Mouse (Mus musculus) neural tube, embryonic 15.5 days (tissue): ENCODE measurements around the gene Dynll1. TPM values are rescaled to one million over a fixed set of nuclear protein-coding genes. Genes with fewer than 3 reads are reported as not detected.
"Not testable (repeated sequence)": the region's sequence is repeated elsewhere in the genome, so short reads cannot be mapped to it uniquely, and the experiment has no call there.

Experiments used
- ATAC-seq: fragments of 200-750 bp; cut with Nextera tagmentation; 2 replicates; pipeline ENCODE4 v1.8.0; 2017; ENCODE audit warnings: mild to moderate bottlenecking, moderate TSS enrichment, moderate library complexity; ENCODE audit not compliant: low FRiP score
- H3K27ac ChIP-seq: fragments of 300-500 bp; sonication (generic); replicated peaks from 2 replicates; pipeline ENCODE4 v1.5.1; 2015; ENCODE audit warnings: mild to moderate bottlenecking, inconsistent platforms
- H3K27me3 ChIP-seq: fragments of 300-500 bp; sonication (generic); replicated peaks from 2 replicates; pipeline ENCODE4 v1.6.1; 2015; ENCODE audit warnings: inconsistent platforms
- H3K36me3 ChIP-seq: fragments of 300-500 bp; sonication (generic); 2 replicates; pipeline ENCODE4 v1.6.1; 2015; ENCODE audit warnings: inconsistent platforms
- H3K4me1 ChIP-seq: fragments of 300-500 bp; sonication (generic); 2 replicates; pipeline ENCODE4 v1.6.1; 2015; ENCODE audit warnings: inconsistent platforms
- H3K4me2 ChIP-seq: fragments of 300-500 bp; sonication (generic); 2 replicates; pipeline ENCODE4 v1.6.1; 2015; ENCODE audit warnings: inconsistent platforms, mild to moderate bottlenecking, moderate library complexity
- H3K4me3 ChIP-seq: fragments of 300-500 bp; sonication (generic); replicated peaks from 2 replicates; pipeline ENCODE4 v1.5.1; 2015; ENCODE audit warnings: mild to moderate bottlenecking, inconsistent platforms
- H3K9ac ChIP-seq: fragments of 300-500 bp; sonication (generic); replicated peaks from 2 replicates; pipeline ENCODE4 v1.6.1; 2015; ENCODE audit warnings: mild to moderate bottlenecking, inconsistent platforms
- H3K9me3 ChIP-seq: fragments of 300-500 bp; sonication (generic); replicated peaks from 2 replicates; pipeline ENCODE4 v1.6.1; 2016; ENCODE audit warnings: inconsistent platforms
- WGBS: fragments of 180-500 bp; shearing (Covaris S2); methylation state at CpG from one replicate; pipeline ENCODE4 v1.1.7; 2015; ENCODE audit warnings: mixed read lengths; 5-methylcytosine and 5-hydroxymethylcytosine counted together
- polyA plus RNA-seq: library from polyadenylated mRNA; unstranded; fragments of >200 nt; fragmentation: Nextera tagmentation; extraction: Ambion mirVana; gene quantifications from 2 replicates; pipeline ENCODE4 v1.2.1, GENCODE M21; 2015

Dynll1 gene
- polyA plus RNA-seq, 1 experiment from 2014 or later, result 1,328 TPM

GRCm38 (mm10) chr5:115326875-115327609 lies 26.2 kb upstream of the Dynll1 start, which contains the start of gene Srsf9:
TSS of gene Srsf9 (plus strand) at chr5:115327177.
- Histone ChIP-seq H3K27ac (peak within 1 kb of the TSS; percentile 93), H3K4me2 (peak within 1 kb of the TSS; percentile 87), H3K36me3 (peaks cover 18% of the 10 kb centered on the region), H3K9ac (peak within 1 kb of the TSS; percentile 93), H3K9me3 (no peaks in the 10 kb centered on the region), H3K4me3 (peak within 1 kb of the TSS; percentile 94), H3K4me1 (peaks cover 38% of the 10 kb centered on the region), H3K27me3 (no peaks in the 10 kb centered on the region)
- ATAC-seq, result peak; percentile 93
- under 1% methylated on average over 83 of the region's 97 CpGs for WGBS

DNA sequence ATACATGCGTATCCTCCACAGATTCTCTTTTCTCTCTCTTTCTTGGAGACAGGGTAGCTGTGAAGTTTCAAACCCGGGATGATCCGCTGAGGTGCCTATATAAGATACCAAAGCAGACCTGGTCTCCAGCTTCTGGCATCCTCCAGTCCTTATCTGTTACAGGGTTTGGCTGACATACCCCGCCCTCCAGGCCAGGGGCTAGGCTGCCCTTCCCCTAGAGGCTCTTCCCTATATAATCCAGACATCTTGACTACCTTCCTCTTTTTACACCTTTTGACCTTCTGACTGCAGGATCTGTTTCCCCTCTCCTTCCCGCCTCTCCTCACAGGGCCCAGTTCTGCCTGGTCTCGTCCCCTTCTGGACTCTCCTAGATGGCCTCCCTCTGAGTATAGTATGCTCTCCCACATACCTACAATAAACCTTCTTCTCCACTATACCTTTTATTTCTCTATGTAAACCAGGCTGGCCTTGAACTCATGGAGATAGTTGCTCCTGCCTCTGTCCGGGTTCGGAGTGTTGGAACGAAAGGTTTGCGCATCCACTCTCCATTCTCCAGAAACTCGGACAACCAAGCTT lies 25.5 kb upstream of the Dynll1 start:
- H3K4me1 ChIP-seq, result peaks cover 38% of the 10 kb centered on the region
- ATAC-seq, result peak; percentile 53
- WGBS, result 29% methylated on average over 11 of the region's 11 CpGs
- peak overlapping the region; percentile 93 for H3K27ac ChIP-seq
- H3K4me3 ChIP-seq, result peak overlapping the region; percentile 94
- H3K9ac ChIP-seq, result peak overlapping the region; percentile 93
- H3K27me3 ChIP-seq, result no peaks in the 10 kb centered on the region
- peak overlapping the region; percentile 87 for H3K4me2 ChIP-seq
- H3K36me3 ChIP-seq, result peaks cover 11% of the 10 kb centered on the region
- H3K9me3 ChIP-seq, result no peaks in the 10 kb centered on the region

GRCm38 (mm10) chr5:115319004-115319940 lies 18.5 kb upstream of the Dynll1 start:
- ATAC-seq, result peak; percentile 63; the same call in 1 of the 2 replicates
- Histone ChIP-seq H3K4me3 (peak overlapping the region; percentile 41), H3K9me3 (no peaks in the 10 kb centered on the region), H3K4me1 (peaks cover 37% of the 10 kb centered on the region), H3K4me2 (peak overlapping the region; percentile 81), H3K36me3 (no peaks in the 10 kb centered on the region), H3K9ac (peak overlapping the region; percentile 51), H3K27ac (peak overlapping the region; percentile 77), H3K27me3 (no peaks in the 10 kb centered on the region)
- WGBS, result under 1% methylated on average over 22 of the region's 22 CpGs

DNA sequence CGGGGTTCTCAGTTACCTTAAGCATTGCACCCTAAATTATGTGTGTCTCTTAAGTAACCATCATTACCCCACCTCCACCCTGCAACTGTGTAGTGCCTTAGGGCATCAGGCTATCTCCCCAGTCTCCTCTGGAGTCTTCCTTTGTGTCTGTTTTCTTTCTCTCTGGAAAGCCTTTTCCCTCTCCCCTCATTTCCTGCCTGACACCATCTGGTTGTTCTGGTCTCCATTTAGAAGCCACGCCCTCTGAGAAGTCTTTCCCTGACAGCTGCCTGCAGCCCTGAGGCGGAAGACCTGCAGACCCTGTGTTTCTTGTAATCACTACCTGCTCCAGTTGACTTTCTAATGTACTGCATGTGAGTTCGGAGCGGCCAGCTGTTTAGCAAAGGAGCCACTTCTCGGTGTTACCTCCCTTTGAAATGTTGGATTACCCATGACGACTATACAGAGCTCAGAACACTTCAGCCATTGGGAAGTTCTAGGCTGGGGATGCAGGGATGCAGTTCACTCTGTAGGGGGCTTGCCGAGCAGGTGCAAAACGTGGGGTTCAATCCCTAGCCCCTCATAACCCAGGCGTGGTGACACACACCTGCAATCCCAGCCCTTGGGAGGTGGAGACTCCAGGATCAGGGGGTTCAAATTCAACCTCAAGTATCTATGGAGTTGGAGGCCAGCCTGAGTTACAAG lies 17.0 kb upstream of the Dynll1 start:
- no peak for ATAC-seq
- Histone ChIP-seq H3K27me3 (no peaks in the 10 kb centered on the region), H3K4me3 (no peak overlapping the region), H3K4me1 (peaks cover 37% of the 10 kb centered on the region), H3K36me3 (no peaks in the 10 kb centered on the region), H3K27ac (peak overlapping the region; percentile 62), H3K4me2 (peak overlapping the region; percentile 10; the same call in 1 of the 2 replicates), H3K9me3 (no peaks in the 10 kb centered on the region), H3K9ac (no peak overlapping the region)
- WGBS, result 5% methylated on average over 10 of the region's 10 CpGs

DNA sequence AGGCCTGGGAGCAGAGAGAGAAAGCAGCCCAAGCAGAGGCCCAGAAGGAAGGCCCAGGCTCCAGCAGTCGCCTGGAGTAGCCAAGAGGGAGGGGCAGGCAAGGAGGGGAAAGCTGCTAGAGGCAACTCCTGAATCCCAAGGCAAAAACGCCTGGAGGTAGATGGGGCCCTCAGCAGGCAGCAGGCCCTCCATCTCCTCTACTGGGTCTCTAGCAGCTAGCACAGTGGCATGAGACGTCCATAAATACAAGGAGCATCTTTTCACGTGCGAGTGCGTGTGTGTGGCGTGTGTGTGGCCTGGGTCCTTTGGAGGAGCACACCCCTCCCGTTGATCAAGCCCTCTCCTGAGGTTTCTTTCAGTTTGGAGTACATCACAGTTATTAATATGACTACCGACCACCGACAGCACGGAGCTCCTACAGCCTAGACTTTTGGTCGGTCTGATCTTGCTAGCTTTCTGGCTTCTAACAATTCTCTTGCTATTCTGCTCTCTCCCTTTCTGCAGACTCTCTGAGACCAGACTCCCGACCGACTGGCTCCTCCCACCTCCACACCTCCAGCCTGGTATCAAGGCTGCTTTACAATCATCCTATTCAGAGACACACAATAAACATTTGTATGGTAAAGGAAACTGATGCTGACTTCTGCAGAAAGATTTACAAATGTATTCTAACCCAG lies 16.3 kb upstream of the Dynll1 start:
- no peaks in the 10 kb centered on the region for H3K27me3 ChIP-seq
- no peaks in the 10 kb centered on the region for H3K36me3 ChIP-seq
- 2% methylated on average over 14 of the region's 14 CpGs for WGBS
- peak overlapping the region; percentile 9; the same call in 1 of the 2 replicates for H3K4me2 ChIP-seq
- peaks cover 37% of the 10 kb centered on the region for H3K4me1 ChIP-seq
- H3K27ac ChIP-seq, result peak overlapping the region; percentile 62
- no peak overlapping the region for H3K9ac ChIP-seq
- ATAC-seq, result no peak
- no peaks in the 10 kb centered on the region for H3K9me3 ChIP-seq
- no peak overlapping the region for H3K4me3 ChIP-seq

DNA sequence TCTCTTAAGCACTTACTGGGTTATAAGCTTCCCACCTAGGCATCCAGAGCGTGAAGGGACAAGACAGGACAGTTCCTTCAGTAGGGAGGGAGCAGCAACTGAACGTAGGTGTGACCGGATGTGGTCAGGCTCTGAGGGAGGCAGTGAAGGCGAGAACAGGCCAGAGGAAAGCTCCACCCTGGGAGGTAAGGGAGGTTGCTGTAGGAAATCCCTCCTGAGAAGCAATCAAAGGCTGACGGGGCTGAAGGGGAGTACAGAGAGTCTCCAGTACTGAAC lies 12.8 kb upstream of the Dynll1 start:
- peaks cover 24% of the 10 kb centered on the region for H3K4me1 ChIP-seq
- no peak overlapping the region for H3K9ac ChIP-seq
- H3K27me3 ChIP-seq, result no peaks in the 10 kb centered on the region
- ATAC-seq, result no peak
- no peaks in the 10 kb centered on the region for H3K36me3 ChIP-seq
- H3K4me2 ChIP-seq, result no peak overlapping the region
- H3K4me3 ChIP-seq, result no peak overlapping the region
- WGBS, result 43% methylated on average over 5 of the region's 5 CpGs
- no peaks in the 10 kb centered on the region for H3K9me3 ChIP-seq
- no peak overlapping the region for H3K27ac ChIP-seq

DNA sequence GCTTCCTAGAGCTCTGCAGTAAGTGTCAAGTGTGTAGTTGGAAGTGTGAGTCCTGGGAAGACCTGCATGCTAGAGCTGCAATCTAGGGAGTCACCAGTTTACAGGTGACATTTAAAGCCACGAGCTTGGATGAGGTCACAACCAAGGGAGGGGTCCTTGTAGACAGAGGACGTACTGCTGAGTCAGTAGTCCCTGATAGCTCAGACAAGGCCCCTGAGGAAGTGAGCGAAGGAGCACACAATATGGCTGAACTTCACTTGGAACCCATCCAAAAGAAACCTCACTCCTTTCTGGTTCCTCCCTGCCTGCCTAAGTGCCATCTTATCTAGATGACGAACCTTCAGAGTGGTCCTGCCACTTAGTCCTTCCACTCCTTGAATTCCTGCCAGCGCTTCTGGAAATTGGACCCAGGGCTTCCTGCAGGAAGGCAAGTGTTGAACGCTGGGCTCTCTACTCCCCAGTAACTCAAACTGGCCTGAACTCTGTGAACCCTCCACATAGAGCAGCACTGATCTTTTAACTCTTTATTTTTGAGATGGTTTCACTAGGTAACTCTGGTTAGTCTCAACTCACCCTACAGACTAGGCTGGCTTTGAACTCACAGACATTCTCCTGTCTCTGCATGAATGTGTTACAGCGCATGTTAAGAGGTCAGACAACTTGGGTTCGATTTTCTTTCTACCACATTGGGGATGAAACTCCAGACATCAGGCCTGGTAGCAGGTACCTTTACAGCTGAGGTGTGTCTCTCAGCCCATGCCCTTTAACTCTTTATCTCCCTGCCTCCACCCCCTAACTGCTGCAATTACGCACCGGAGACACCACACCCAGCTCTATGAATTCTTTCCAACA lies 12.2 kb upstream of the Dynll1 start:
- WGBS, result 76% methylated on average over 10 of the region's 10 CpGs
- Histone ChIP-seq H3K27ac (no peak overlapping the region), H3K36me3 (no peaks in the 10 kb centered on the region), H3K27me3 (no peaks in the 10 kb centered on the region), H3K4me1 (peaks cover 19% of the 10 kb centered on the region), H3K9me3 (no peaks in the 10 kb centered on the region), H3K9ac (no peak overlapping the region), H3K4me3 (no peak overlapping the region), H3K4me2 (no peak overlapping the region)
- no peak for ATAC-seq

GRCm38 (mm10) chr5:115312354-115312753 lies 11.6 kb upstream of the Dynll1 start:
- H3K9ac ChIP-seq, result no peak overlapping the region
- H3K4me1 ChIP-seq, result peaks cover 12% of the 10 kb centered on the region
- no peaks in the 10 kb centered on the region for H3K36me3 ChIP-seq
- no peaks in the 10 kb centered on the region for H3K27me3 ChIP-seq
- H3K4me3 ChIP-seq, result no peak overlapping the region
- H3K9me3 ChIP-seq, result no peaks in the 10 kb centered on the region
- no peak overlapping the region for H3K4me2 ChIP-seq
- 88% methylated on average over 4 of the region's 4 CpGs for WGBS
- H3K27ac ChIP-seq, result no peak overlapping the region
- ATAC-seq, result no peak

DNA sequence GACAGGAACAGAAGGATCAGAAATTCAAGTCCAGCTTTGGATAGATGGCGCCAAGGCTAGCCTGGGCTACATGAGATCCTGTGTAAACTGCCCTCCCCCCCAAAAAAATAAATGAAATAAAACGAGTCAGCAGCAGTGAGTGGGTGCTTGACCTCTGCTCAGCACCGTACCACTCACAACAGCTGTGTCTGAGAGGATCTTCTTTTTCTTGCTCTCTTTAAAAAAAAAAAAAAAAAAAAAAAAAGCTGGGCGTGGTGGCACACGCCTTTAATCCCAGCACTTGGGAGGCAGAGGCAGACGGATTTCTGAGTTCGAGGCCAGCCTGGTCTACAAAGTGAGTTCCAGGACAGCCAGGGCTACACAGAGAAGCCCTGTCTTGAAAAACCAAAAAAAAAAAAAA lies 1.4 kb upstream of the Dynll1 start:
- peaks cover 16% of the 10 kb centered on the region for H3K36me3 ChIP-seq
- H3K4me2 ChIP-seq, result peak overlapping the region; percentile 65
- peaks cover 32% of the 10 kb centered on the region for H3K4me1 ChIP-seq
- H3K27ac ChIP-seq, H3K9ac ChIP-seq, H3K9me3 ChIP-seq, H3K27me3 ChIP-seq, H3K4me3 ChIP-seq, ATAC-seq: not testable (repeated sequence)
- WGBS, result 90% methylated on average over 5 of the region's 7 CpGs

- Histone ChIP-seq H3K9me3 (no peaks in the 10 kb centered on the region), H3K4me1 (peaks cover 34% of the 10 kb centered on the region), H3K27ac (peak overlapping the region; percentile 78), H3K9ac (peak overlapping the region; percentile 52), H3K4me2 (peak overlapping the region; percentile 65), H3K4me3 (peak overlapping the region; percentile 82), H3K27me3 (no peaks in the 10 kb centered on the region), H3K36me3 (peaks cover 21% of the 10 kb centered on the region)
- ATAC-seq, result no peak; the same call in 1 of the 2 replicates
- 28% methylated on average over 13 of the region's 13 CpGs for WGBS
Measured at GRCm38 (mm10) chr5:115301615-115302014, 816 bp upstream of the Dynll1 start.
